Mouse (Mus musculus): Measurements from ENCODE around the gene Tuba1a. TPM values are rescaled to one million over a fixed set of nuclear protein-coding genes. Genes with fewer than 3 reads are reported as not detected.
A peak's percentile ranks its signal among the peaks of the same experiment; 100 is the strongest.

Gene Tuba1a
- polyA plus RNA-seq, 2 experiments = 1,030 to 1,288 TPM

DNA sequence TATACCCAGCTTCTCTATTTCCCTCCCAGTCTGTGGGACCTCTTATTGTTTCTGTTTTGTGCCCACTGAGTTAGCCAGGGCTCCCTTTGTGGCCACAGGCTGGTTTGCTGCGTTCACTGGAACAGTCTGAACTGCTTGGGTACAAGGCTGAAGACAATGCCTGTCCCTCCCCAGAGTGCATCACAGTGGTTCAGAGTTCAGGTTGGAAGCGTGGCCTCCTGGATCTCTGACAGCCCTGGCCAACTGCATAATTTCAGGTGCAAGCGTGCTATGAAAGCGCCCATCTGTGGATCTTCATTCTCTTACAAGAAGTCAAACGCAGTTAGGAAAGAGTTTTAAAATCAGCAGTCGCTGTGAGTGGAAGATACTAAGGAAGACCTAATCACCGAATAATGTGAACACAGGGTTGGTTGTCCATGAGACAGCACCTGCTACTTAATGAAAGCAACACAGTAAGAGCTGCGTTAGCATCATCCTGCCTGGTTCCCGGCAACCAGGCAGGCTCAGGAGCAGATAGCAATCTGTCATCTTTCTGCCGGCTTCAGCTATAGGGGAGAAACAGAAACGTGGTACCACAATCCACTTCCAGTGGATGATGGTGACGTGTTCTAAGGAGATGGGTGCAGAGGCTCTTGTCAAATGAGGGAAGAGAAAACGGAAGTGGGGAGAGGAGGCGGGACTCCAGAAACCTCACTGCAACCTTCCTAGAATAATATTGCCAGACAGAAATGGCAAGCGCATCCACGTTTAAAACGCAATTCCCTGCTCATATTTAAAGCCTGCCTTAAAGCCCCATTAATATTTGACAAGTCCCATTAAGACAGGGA lies 38.8 kb upstream of the Tuba1a start:
- Histone ChIP-seq H3K4me2 (replicated peaks; ENCODE audit: low read depth, low read length, severe bottlenecking) (peak overlapping the region; percentile 73), H3K36me3 (ENCODE audit: control insufficient read depth, insufficient read depth, low read length) (no peaks in the 10 kb centered on the region), H3K9ac (ENCODE audit: low read depth, low read length, severe bottlenecking) (no peak overlapping the region), H3K4me1 (ENCODE audit: control insufficient read depth, insufficient read depth, low read length) (peaks cover 18% of the 10 kb centered on the region), H3K4me3 (replicated peaks; ENCODE audit: low read length) (peak overlapping the region; percentile 39), H3K27ac (replicated peaks; ENCODE audit: low read depth, low read length) (0 out of 2 replicates have a peak overlapping the region, but pooled peaks have one; percentile 8), H3K27me3 (ENCODE audit: control insufficient read depth, insufficient read depth, low read length) (no peaks in the 10 kb centered on the region), H3K9me3 (ENCODE audit: control insufficient read depth, low read length) (no peaks in the 10 kb centered on the region)
- 38% methylated on average over 17 of the region's 17 CpGs for WGBS
- DNase-seq (ENCODE audit: low spot score) (peak; percentile 69), ATAC-seq (ENCODE audit: low FRiP score, low read depth) (no peak)
- no peak for TF ChIP-seq POLR2A (IDR thresholded peaks at IDR 0.05; ENCODE audit: borderline replicate concordance, extremely low read depth, insufficient read depth, insufficient read length)

DNA sequence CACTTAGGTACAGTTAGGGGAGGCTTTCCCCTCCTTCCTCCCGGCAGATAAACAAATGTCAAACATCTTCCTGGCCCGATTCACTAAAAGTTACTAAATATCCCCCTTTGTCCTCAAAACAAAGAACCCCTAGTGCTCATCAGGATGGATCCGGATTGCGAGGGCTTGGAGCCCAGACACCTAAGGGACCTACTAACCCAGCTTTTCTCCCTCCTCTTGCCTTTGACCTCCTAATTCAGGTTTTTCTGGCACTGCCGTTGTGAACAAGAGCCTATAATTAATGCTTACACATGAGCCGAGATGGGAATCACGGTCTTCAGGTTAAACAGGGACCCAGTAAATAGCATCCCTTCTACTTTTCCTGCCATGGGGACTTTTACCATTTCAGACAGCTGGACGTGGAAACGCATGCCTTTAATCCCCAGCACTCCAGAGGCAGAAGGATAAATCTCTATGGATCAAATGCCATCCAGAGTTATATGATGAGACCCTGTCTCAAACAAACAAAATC lies 38.1 kb upstream of the Tuba1a start:
- WGBS = 32% methylated on average over 9 of the region's 9 CpGs
- Histone ChIP-seq H3K4me3 (replicated peaks; ENCODE audit: low read length) (no peak overlapping the region), H3K36me3 (ENCODE audit: control insufficient read depth, insufficient read depth, low read length) (no peaks in the 10 kb centered on the region), H3K4me1 (ENCODE audit: control insufficient read depth, insufficient read depth, low read length) (peaks cover 24% of the 10 kb centered on the region), H3K4me2 (replicated peaks; ENCODE audit: low read depth, low read length, severe bottlenecking) (peak overlapping the region; percentile 73; the same call in 1 of the 2 replicates), H3K27me3 (ENCODE audit: control insufficient read depth, insufficient read depth, low read length) (no peaks in the 10 kb centered on the region), H3K9me3 (ENCODE audit: control insufficient read depth, low read length) (no peaks in the 10 kb centered on the region), H3K9ac (ENCODE audit: low read depth, low read length, severe bottlenecking) (no peak overlapping the region), H3K27ac (replicated peaks; ENCODE audit: low read depth, low read length) (no peak overlapping the region; the same call in 1 of the 2 replicates)
- no peak for DNase-seq (ENCODE audit: low spot score)
- no peak for TF ChIP-seq POLR2A (IDR thresholded peaks at IDR 0.05; ENCODE audit: borderline replicate concordance, extremely low read depth, insufficient read depth, insufficient read length)
- no peak for ATAC-seq (ENCODE audit: low FRiP score, low read depth)

DNA sequence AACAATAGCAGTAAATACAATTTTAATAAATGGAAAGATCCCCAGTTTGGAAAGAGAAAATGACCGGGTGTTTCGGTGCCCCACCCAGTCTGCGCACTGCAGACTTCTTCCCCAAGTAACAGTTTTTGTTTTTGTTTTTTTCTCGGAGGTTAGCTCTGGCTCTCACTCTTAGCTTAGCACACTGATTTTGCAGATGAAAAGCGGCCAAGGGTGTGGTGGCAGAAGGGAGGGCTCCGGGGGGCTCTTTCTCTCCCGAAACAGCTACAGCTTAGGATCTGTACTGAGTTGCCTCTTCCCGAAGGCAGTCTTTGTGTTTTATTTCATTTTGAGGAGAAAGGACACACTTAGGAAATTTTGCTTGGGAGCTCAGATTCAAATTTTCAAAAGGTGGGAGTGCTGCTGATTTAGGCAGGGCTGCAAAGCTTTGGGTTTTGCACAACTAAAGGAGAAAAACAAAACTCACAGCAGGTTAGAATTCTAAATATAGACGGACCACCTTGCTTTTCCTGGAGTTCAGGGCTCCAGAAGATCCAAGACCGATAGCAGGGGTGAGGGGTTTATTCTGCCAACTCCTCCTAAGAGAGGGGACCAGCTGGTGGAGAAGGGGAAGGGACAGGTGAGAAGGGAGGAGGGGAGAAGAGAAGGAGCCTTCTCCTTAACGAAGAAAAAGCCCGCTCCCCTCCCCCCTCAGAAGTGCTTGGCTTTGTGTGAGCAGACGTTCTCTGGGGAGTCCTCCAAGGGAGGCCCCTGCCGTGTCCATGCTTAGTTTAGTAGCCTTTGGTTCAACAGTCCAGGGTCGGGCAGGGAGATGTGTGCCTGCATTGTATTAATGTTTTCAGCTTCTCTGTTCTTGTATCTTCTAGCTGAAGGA lies 37.4 kb upstream of the Tuba1a start:
- ATAC-seq (ENCODE audit: low FRiP score, low read depth) = no peak
- H3K27me3 ChIP-seq (ENCODE audit: control insufficient read depth, insufficient read depth, low read length) = no peaks in the 10 kb centered on the region
- WGBS = 34% methylated on average over 15 of the region's 15 CpGs
- H3K36me3 ChIP-seq (ENCODE audit: control insufficient read depth, insufficient read depth, low read length) = no peaks in the 10 kb centered on the region
- no peak overlapping the region for H3K9ac ChIP-seq (ENCODE audit: low read depth, low read length, severe bottlenecking)
- peak overlapping the region; percentile 7; the same call in 1 of the 2 replicates for H3K4me2 ChIP-seq (replicated peaks; ENCODE audit: low read depth, low read length, severe bottlenecking)
- H3K4me3 ChIP-seq (replicated peaks; ENCODE audit: low read length) = no peak overlapping the region
- H3K9me3 ChIP-seq (ENCODE audit: control insufficient read depth, low read length) = no peaks in the 10 kb centered on the region
- no peak for DNase-seq (ENCODE audit: low spot score)
- H3K27ac ChIP-seq (replicated peaks; ENCODE audit: low read depth, low read length) = no peak overlapping the region; the same call in 1 of the 2 replicates
- H3K4me1 ChIP-seq (ENCODE audit: control insufficient read depth, insufficient read depth, low read length) = peaks cover 24% of the 10 kb centered on the region
- TF ChIP-seq POLR2A (IDR thresholded peaks at IDR 0.05; ENCODE audit: borderline replicate concordance, extremely low read depth, insufficient read depth, insufficient read length) = no peak

- TF ChIP-seq POLR2A (IDR thresholded peaks at IDR 0.05; ENCODE audit: borderline replicate concordance, extremely low read depth, insufficient read depth, insufficient read length) = no peak
- no peak overlapping the region for H3K4me3 ChIP-seq (replicated peaks; ENCODE audit: low read length)
- H3K9ac ChIP-seq (ENCODE audit: low read depth, low read length, severe bottlenecking) = no peak overlapping the region
- no peak overlapping the region for H3K4me2 ChIP-seq (replicated peaks; ENCODE audit: low read depth, low read length, severe bottlenecking)
- H3K4me1 ChIP-seq (ENCODE audit: control insufficient read depth, insufficient read depth, low read length) = peaks cover 24% of the 10 kb centered on the region
- WGBS = 45% methylated on average over 10 of the region's 12 CpGs
- no peaks in the 10 kb centered on the region for H3K9me3 ChIP-seq (ENCODE audit: control insufficient read depth, low read length)
- ATAC-seq (ENCODE audit: low FRiP score, low read depth) (no peak), DNase-seq (ENCODE audit: low spot score) (no peak)
- no peaks in the 10 kb centered on the region for H3K27me3 ChIP-seq (ENCODE audit: control insufficient read depth, insufficient read depth, low read length)
- H3K27ac ChIP-seq (replicated peaks; ENCODE audit: low read depth, low read length) = no peak overlapping the region
- no peaks in the 10 kb centered on the region for H3K36me3 ChIP-seq (ENCODE audit: control insufficient read depth, insufficient read depth, low read length)
Measured at GRCm38 (mm10) chr15:98989701-98990430, 36.4 kb upstream of the Tuba1a start.

All from limb, embryonic 14.5 days (tissue).